Mouse (Mus musculus): ENCODE data around the gene Csf2ra.

- TF ChIP-seq CTCF (IDR thresholded peaks at IDR 0.05; ENCODE audit: borderline replicate concordance, extremely low read depth, insufficient read depth, insufficient read length), result no peak
- TF ChIP-seq POLR2A (IDR thresholded peaks at IDR 0.05; ENCODE audit: borderline replicate concordance, extremely low read depth, insufficient read depth, insufficient read length, poor library complexity, severe bottlenecking), result no peak
Measured at GRCm38 (mm10) chr19:61257733-61258132, 29.5 kb upstream of the Csf2ra start.
